Mouse (Mus musculus): Measurements from ENCODE around the gene D17H6S53E.

DNA sequence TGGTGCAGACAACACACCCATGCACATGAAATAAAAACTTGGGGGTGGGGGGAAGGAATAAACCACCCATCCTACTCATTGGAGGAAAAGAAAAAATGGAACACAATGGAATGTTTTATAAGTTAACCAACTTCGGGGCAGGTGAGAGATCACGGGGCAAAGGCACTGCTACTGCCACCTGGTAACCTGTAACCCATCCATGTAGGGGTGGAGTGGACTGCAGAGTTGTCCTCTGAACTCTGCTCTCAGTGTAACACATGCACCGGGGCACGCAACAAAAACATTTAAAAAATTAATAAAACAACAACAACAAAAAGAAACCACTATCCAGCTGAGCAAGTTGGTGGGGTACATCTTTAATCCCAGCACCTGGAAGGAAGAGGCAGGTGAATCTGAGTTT is 25.9 kb downstream of the D17H6S53E start:
- no peak for TF ChIP-seq CTCF (IDR thresholded peaks at IDR 0.05; ENCODE audit: low read depth)
- no peak for TF ChIP-seq EP300 (IDR thresholded peaks at IDR 0.05; ENCODE audit: low read depth)

All from liver, postnatal 0 days (tissue).